Mouse (Mus musculus) layer of hippocampus, adult 2 months (tissue): ENCODE data around the gene Ppp1r1b. TPM values are rescaled to one million over a fixed set of nuclear protein-coding genes. Genes with fewer than 3 reads are reported as not detected.

Experiments
- DNase-seq, 2 experiments: peaks; one replicate each; pipeline ENCODE4 v3.0.0; 2022; ENCODE audit warnings: low spot score in 2 of 2
- H3K27ac ChIP-seq: fragments of 200-600 bp; 2 replicates; pipeline ENCODE4 v1.8.1; 2022
- H3K4me3 ChIP-seq: fragments of 200-600 bp; 2 replicates; pipeline ENCODE4 v1.8.1; 2022; ENCODE audit warnings: mild to moderate bottlenecking
- CTCF ChIP-seq: fragments of 200-600 bp; conservative IDR thresholded peaks from 2 replicates; pipeline ENCODE4 v1.8.1; 2022; ENCODE audit warnings: antibody characterized with exemption, mild to moderate bottlenecking, moderate library complexity
- total RNA-seq, 2 experiments: library from RNA; stranded (reverse); gene quantifications; 2 replicates each; pipeline ENCODE4 v1.2.3; 2021

Ppp1r1b gene
- total RNA-seq, 2 experiments from 2014 or later, result 55.9 to 56.2 TPM

DNA sequence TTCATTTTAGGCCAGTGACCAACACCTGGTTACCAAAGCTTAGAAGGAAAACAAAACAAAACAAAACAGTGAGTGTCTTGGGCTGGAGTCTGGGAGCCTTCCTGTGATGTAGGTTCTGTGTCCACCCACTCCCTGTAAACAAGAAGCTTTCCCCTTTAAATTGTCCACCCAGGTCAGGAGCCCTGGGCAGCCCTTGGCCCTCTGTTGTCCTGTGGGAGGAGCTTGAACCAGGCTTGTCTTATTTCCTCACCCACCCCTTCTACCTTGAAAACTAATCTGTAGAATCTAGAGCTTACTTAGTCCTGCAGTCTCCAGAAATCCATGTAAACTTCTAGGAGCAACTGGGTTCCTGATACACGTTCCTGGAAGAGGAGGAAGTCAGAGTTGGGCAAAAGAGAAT is 26.0 kb upstream of the Ppp1r1b start:
- peak overlapping the region; percentile 65; the same call in 1 of the 2 replicates for H3K27ac ChIP-seq
- H3K4me3 ChIP-seq, result no peak overlapping the region
- no peak for TF ChIP-seq CTCF
- DNase-seq, result no peak

DNA sequence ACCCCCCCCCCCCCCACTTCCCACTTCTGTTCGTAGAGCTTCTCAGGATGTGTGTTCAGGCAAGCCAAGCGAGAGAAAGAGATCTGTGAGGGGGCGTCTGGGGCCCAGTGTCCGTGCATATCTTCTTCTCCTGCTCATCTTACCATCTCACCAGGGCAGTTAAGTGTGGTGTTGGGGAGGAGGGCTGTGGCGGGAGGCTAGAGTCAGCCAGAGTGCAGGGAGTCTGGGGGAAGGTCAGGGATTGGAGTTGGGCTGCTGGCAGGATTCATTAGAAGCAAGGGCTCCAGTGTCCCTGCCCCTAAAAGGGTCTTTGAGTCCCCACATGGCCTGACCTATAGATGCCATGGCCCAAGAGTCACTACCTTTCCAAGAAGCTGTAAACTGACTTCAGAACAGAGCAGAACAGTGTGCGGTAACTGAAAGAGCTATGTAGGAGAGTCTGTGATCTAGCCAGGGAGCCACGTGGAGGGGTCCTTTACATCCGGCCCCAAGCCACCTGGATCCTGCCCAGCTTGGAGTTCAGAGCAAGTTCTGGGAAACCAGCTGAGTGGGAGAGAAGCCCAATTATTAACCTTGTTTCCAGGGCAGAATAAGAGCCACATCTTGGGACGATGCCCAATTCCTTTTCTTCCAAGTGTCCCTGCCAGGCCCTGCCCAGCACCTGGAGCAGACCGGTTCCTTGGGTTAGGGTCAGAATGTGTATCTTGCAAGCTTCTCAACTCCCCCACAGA is 24.9 kb upstream of the Ppp1r1b start:
- Histone ChIP-seq H3K27ac (peak overlapping the region; percentile 84), H3K4me3 (no peak overlapping the region)
- no peak for DNase-seq
- no peak for TF ChIP-seq CTCF

GRCm38 (mm10) chr11:98323933-98324332 is 24.3 kb upstream of the Ppp1r1b start:
- Histone ChIP-seq H3K4me3 (peak overlapping the region; percentile 15; the same call in 1 of the 2 replicates), H3K27ac (peak overlapping the region; percentile 84)
- TF ChIP-seq CTCF, result peak; percentile 23
- no peak for DNase-seq

DNA sequence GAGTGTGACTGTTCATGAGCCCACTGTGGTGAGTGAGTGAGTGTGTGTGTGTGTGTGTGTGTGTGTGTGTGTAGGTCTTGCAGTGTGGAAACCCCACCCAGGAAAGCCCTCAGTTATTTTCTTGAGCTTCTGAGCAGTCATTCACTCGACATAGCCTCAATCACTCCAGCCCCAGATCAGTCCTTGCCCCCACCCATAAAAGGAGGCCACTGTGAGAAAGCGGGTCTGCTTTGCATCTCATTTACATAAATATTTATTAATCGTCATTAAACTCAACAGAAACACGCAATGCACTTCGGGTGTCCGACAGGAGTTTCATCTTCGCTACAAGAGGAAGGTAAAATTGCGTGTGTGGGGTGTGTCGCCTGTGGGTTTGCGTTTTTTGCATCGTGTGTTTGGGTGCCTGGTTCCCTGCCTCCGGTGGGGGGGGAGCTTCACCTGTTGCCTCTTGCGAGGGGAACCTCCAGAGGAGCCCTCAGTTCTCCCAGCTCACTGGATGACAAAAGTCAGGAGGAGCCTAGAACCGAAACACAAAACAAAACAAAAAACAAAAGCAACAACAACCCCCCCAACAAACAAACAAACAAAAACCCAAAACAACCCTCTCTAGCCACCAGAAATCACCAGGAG is 22.9 kb upstream of the Ppp1r1b start:
- no peak for DNase-seq
- no peak for TF ChIP-seq CTCF
- peak overlapping the region; percentile 53 for H3K4me3 ChIP-seq
- H3K27ac ChIP-seq, result peak overlapping the region; percentile 84

DNA sequence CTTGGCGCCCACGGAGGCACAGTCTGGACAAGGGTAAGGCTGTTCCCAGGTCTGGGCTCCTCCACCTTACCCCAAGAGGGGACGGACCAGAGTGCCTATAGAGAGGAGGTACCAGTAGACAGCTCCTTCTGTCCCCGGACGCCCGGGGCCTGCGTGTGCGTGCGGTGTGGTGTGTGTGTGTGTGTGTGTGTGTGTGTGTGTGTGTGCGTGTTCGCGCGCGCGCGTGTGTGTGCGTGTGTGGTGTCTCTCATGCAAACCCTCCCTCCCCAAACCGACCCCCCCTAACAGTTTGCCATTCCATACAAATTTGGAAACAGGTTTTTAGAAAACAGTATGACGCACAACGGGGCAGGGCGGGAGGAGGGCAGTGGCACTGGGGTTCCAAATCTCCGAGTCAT is 22.4 kb upstream of the Ppp1r1b start:
- peak overlapping the region; percentile 71 for H3K4me3 ChIP-seq
- H3K27ac ChIP-seq, result peak overlapping the region; percentile 97
- TF ChIP-seq CTCF, result no peak
- no peak for DNase-seq

DNA sequence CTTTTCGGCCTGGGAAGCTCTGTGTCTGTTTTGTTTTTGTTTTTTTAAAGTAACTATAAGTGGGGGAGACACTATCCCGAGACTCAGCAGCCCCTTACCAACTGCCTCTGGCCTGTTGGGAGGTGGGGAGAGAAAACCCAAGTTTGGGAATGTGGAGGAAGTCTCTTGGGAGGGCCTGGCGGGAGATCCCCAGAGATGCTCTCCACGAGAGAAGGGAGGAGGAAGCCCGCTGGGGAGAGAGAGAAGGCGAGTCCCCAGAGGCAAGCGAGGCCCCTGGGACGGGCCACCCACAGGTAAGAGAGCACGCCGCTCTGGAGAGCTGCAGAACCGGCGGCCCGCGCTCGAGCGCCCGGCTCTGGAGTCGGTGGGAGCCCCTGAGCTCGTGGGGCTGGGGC is 21.5 kb upstream of the Ppp1r1b start:
- Histone ChIP-seq H3K27ac (peak overlapping the region; percentile 97), H3K4me3 (peak overlapping the region; percentile 71)
- DNase-seq, result no peak

DNA sequence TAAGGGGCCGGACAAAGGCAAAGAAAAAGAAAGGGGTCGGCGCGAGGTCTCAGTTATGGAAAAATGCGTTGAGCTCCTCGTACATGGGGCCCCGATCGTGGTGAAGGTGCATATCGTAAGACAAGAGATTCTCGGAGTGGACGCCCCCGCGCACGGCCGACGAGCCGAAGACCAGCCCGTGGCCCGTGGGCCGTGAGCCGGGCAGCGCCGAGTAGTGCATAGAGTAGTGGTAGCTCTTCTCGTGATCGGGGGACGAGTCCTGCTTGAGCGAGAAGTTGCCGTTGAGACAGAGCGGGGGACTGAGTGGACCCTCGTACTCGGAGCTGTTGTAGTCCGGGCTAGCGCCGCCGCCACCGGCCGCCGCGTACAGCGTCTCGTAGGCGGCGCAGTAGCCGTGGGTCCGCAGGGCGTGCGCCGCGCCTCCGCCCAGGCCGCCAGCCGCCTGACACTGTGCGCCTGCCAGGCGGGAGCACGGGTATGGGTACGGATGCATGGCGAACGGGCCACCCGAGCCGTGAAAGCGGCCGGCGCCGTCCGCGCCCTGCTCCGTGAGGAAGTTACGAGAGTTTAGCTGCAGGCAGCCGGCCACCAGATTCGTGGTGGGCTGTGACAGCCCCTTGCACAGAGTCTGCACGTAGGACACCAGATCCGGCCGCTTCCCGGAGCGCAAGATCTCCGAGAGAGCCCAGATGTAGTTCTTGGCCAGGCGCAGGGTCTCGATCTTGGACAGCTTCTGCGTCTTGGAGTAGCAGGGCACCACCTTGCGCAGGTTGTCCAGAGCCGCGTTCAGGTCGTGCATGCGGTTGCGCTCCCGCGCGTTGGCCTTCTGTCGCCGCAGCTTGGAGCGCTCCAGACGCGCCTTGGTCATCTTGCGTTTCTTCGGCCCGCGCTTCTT is 20.8 kb upstream of the Ppp1r1b start:
- Histone ChIP-seq H3K27ac (peak overlapping the region; percentile 97), H3K4me3 (peak overlapping the region; percentile 71)
- DNase-seq, result no peak
- TF ChIP-seq CTCF, result no peak

More for the DNA sequence above, 21.5 kb upstream of the Ppp1r1b start:
- TF ChIP-seq CTCF, result no peak

- peak overlapping the region; percentile 97 for H3K27ac ChIP-seq
- peak overlapping the region; percentile 71 for H3K4me3 ChIP-seq
- no peak for DNase-seq
- TF ChIP-seq CTCF, result no peak
Observed at GRCm38 (mm10) chr11:98328031-98328370, 20.2 kb upstream of the Ppp1r1b start.

GRCm38 (mm10) chr11:98328371-98329069 is 19.7 kb upstream of the Ppp1r1b start:
- DNase-seq, result peak in 1 of 2 experiments; percentile 35
- H3K4me3 ChIP-seq, result peak overlapping the region; percentile 71
- no peak for TF ChIP-seq CTCF
- peak overlapping the region; percentile 97 for H3K27ac ChIP-seq

DNA sequence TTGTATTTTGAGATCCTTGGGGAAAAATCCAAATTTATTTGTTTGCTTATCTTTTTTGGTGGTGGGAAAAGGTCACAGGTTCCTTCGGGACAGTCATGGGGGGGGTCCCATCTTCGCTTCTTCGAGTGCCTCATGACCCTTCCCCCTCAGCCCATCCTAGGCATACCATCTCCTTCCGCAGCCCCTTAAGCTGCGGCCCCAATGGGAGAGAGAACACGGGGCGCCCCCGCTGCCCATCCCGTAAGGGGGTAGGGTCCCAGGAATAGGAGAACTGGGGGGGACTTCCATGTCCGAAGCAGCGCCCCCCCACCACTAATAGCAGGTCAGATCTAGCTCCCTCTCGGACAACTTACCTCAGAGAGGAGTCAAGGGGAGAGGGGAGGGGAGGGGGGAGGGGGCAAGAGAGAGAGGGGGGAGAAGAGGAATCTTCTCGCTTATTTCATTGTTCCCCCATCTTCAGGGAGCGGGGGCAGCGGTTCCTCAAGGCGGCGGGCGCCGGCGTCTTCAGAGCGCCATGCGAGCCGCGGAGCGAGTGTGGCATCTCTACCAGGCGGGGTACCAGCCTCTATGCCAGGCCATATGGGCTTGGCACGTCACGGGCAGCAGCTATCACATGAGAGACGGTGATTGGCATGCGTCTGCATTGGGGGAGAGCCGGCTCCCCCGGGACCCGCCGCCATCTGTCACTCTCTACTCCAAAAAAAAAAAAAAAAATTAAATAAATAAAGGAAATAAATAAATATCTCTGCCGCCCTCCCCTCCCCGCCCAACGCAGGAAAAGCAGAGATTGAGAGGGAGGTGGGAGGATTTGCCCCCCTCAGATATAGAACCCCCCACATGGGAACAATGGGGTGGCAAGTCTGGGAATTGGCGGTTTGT is 18.9 kb upstream of the Ppp1r1b start, which contains the start of gene Neurod2:
Gene Neurod2, minus strand, starts transcription at position 568 of the 879 bp plus-strand sequence.
- no peak for TF ChIP-seq CTCF
- peak within 1 kb of the TSS; percentile 97 for H3K27ac ChIP-seq
- peak within 1 kb of the TSS; percentile 71 for H3K4me3 ChIP-seq
- peak; percentile 86 to 92 for DNase-seq

GRCm38 (mm10) chr11:98329960-98330744 is 18.1 kb upstream of the Ppp1r1b start:
- H3K27ac ChIP-seq, result peak overlapping the region; percentile 97
- TF ChIP-seq CTCF, result no peak

More at GRCm38 (mm10) chr11:98329960-98330744, 18.1 kb upstream of the Ppp1r1b start:
- DNase-seq, result no peak
- H3K4me3 ChIP-seq, result peak overlapping the region; percentile 15; the same call in 1 of the 2 replicates
